Mouse (Mus musculus) neural tube, embryonic 15.5 days (tissue): ENCODE data around the gene Adgrg1. TPM values are rescaled to one million over a fixed set of nuclear protein-coding genes. Genes with fewer than 3 reads are reported as not detected.
A peak's percentile ranks its signal among the peaks of the same experiment; 100 is the strongest.

Source experiments
- ATAC-seq: fragments of 200-750 bp; cut with Nextera tagmentation; 2 replicates; pipeline ENCODE4 v1.8.0; 2017; ENCODE audit warnings: mild to moderate bottlenecking, moderate TSS enrichment, moderate library complexity; ENCODE audit not compliant: low FRiP score
- H3K27ac ChIP-seq: fragments of 300-500 bp; sonication (generic); replicated peaks from 2 replicates; pipeline ENCODE4 v1.5.1; 2015; ENCODE audit warnings: mild to moderate bottlenecking, inconsistent platforms
- H3K27me3 ChIP-seq: fragments of 300-500 bp; sonication (generic); replicated peaks from 2 replicates; pipeline ENCODE4 v1.6.1; 2015; ENCODE audit warnings: inconsistent platforms
- H3K36me3 ChIP-seq: fragments of 300-500 bp; sonication (generic); 2 replicates; pipeline ENCODE4 v1.6.1; 2015; ENCODE audit warnings: inconsistent platforms
- H3K4me1 ChIP-seq: fragments of 300-500 bp; sonication (generic); 2 replicates; pipeline ENCODE4 v1.6.1; 2015; ENCODE audit warnings: inconsistent platforms
- H3K4me2 ChIP-seq: fragments of 300-500 bp; sonication (generic); 2 replicates; pipeline ENCODE4 v1.6.1; 2015; ENCODE audit warnings: inconsistent platforms, mild to moderate bottlenecking, moderate library complexity
- H3K4me3 ChIP-seq: fragments of 300-500 bp; sonication (generic); replicated peaks from 2 replicates; pipeline ENCODE4 v1.5.1; 2015; ENCODE audit warnings: mild to moderate bottlenecking, inconsistent platforms
- H3K9ac ChIP-seq: fragments of 300-500 bp; sonication (generic); replicated peaks from 2 replicates; pipeline ENCODE4 v1.6.1; 2015; ENCODE audit warnings: mild to moderate bottlenecking, inconsistent platforms
- H3K9me3 ChIP-seq: fragments of 300-500 bp; sonication (generic); replicated peaks from 2 replicates; pipeline ENCODE4 v1.6.1; 2016; ENCODE audit warnings: inconsistent platforms
- WGBS: fragments of 180-500 bp; shearing (Covaris S2); methylation state at CpG from one replicate; pipeline ENCODE4 v1.1.7; 2015; ENCODE audit warnings: mixed read lengths; 5-methylcytosine and 5-hydroxymethylcytosine counted together
- polyA plus RNA-seq: library from polyadenylated mRNA; unstranded; fragments of >200 nt; fragmentation: Nextera tagmentation; extraction: Ambion mirVana; gene quantifications from 2 replicates; pipeline ENCODE4 v1.2.1, GENCODE M21; 2015

The Adgrg1 gene
- polyA plus RNA-seq, 1 experiment from 2014 or later = 80.9 TPM

GRCm38 (mm10) chr8:94998431-94998830 is 23.9 kb downstream of the Adgrg1 start:
- H3K9ac ChIP-seq = peak overlapping the region; percentile 53
- no peak for ATAC-seq
- peaks cover 5% of the 10 kb centered on the region for H3K36me3 ChIP-seq
- H3K4me2 ChIP-seq = peak overlapping the region; percentile 61
- whole genome bisulfite sequencing = 28% methylated on average over 2 of the region's 2 CpGs
- peaks cover 85% of the 10 kb centered on the region for H3K4me1 ChIP-seq
- H3K27ac ChIP-seq = peak overlapping the region; percentile 91
- peak overlapping the region; percentile 40 for H3K4me3 ChIP-seq
- no peaks in the 10 kb centered on the region for H3K27me3 ChIP-seq
- no peaks in the 10 kb centered on the region for H3K9me3 ChIP-seq

GRCm38 (mm10) chr8:94999004-94999403 is 24.5 kb downstream of the Adgrg1 start:
- Histone ChIP-seq H3K9me3 (no peaks in the 10 kb centered on the region), H3K27me3 (no peaks in the 10 kb centered on the region), H3K4me2 (peak overlapping the region; percentile 61), H3K4me1 (peaks cover 79% of the 10 kb centered on the region), H3K9ac (0 out of 2 replicates have a peak overlapping the region, but pooled peaks have one; percentile 18), H3K4me3 (peak overlapping the region; percentile 40), H3K36me3 (peaks cover 10% of the 10 kb centered on the region), H3K27ac (peak overlapping the region; percentile 91)
- 24% methylated on average over 6 of the region's 6 CpGs for WGBS
- ATAC-seq = no peak

- ATAC-seq = no peak
- Histone ChIP-seq H3K4me2 (peak overlapping the region; percentile 61), H3K9me3 (no peaks in the 10 kb centered on the region), H3K4me1 (peaks cover 69% of the 10 kb centered on the region), H3K9ac (peak overlapping the region; percentile 37), H3K27me3 (no peaks in the 10 kb centered on the region), H3K36me3 (peaks cover 20% of the 10 kb centered on the region), H3K4me3 (no peak overlapping the region; the same call in 1 of the 2 replicates), H3K27ac (peak overlapping the region; percentile 91)
- WGBS = 29% methylated on average over 6 of the region's 6 CpGs
These were observed 25.4 kb downstream of the Adgrg1 start for GRCm38 (mm10) chr8:94999956-95000355.

GRCm38 (mm10) chr8:95000684-95001083 is 26.1 kb downstream of the Adgrg1 start:
- Histone ChIP-seq H3K36me3 (peaks cover 27% of the 10 kb centered on the region), H3K4me2 (peak overlapping the region; percentile 61), H3K4me3 (0 out of 2 replicates have a peak overlapping the region, but pooled peaks have one; percentile 3), H3K9ac (no peak overlapping the region), H3K27ac (peak overlapping the region; percentile 91), H3K9me3 (no peaks in the 10 kb centered on the region), H3K4me1 (peaks cover 63% of the 10 kb centered on the region), H3K27me3 (no peaks in the 10 kb centered on the region)
- WGBS = 7% methylated on average over 5 of the region's 5 CpGs
- no peak for ATAC-seq

GRCm38 (mm10) chr8:95001165-95001564 is 26.6 kb downstream of the Adgrg1 start:
- Histone ChIP-seq H3K4me3 (no peak overlapping the region), H3K4me2 (no peak overlapping the region; the same call in none of the 2 replicates), H3K9ac (no peak overlapping the region), H3K27ac (peak overlapping the region; percentile 91), H3K9me3 (no peaks in the 10 kb centered on the region), H3K27me3 (no peaks in the 10 kb centered on the region), H3K36me3 (peaks cover 31% of the 10 kb centered on the region), H3K4me1 (peaks cover 58% of the 10 kb centered on the region)
- no peak for ATAC-seq
- WGBS = 62% methylated on average over 5 of the region's 5 CpGs

- WGBS = 8% methylated on average over 7 of the region's 7 CpGs
- Histone ChIP-seq H3K36me3 (peaks cover 34% of the 10 kb centered on the region), H3K27me3 (no peaks in the 10 kb centered on the region), H3K27ac (peak overlapping the region; percentile 91; the same call in 1 of the 2 replicates), H3K9ac (no peak overlapping the region), H3K4me3 (no peak overlapping the region), H3K9me3 (no peaks in the 10 kb centered on the region), H3K4me1 (peaks cover 54% of the 10 kb centered on the region), H3K4me2 (no peak overlapping the region; the same call in 1 of the 2 replicates)
- ATAC-seq = no peak
These were observed 27.1 kb downstream of the Adgrg1 start for GRCm38 (mm10) chr8:95001655-95002054.

- ATAC-seq = no peak
- H3K4me3 ChIP-seq = no peak overlapping the region
- no peak overlapping the region for H3K27ac ChIP-seq
- no peak overlapping the region for H3K9ac ChIP-seq
- H3K27me3 ChIP-seq = no peaks in the 10 kb centered on the region
- H3K36me3 ChIP-seq = peaks cover 40% of the 10 kb centered on the region
- no peak overlapping the region for H3K4me2 ChIP-seq
- 48% methylated on average over 8 of the region's 8 CpGs for WGBS
- peaks cover 49% of the 10 kb centered on the region for H3K4me1 ChIP-seq
- H3K9me3 ChIP-seq = no peaks in the 10 kb centered on the region
These were observed 27.6 kb downstream of the Adgrg1 start for GRCm38 (mm10) chr8:95002089-95002655.

GRCm38 (mm10) chr8:95012442-95012919 is 37.9 kb downstream of the Adgrg1 start:
- Histone ChIP-seq H3K4me3 (no peak overlapping the region), H3K4me2 (no peak overlapping the region), H3K27me3 (no peaks in the 10 kb centered on the region), H3K9ac (no peak overlapping the region), H3K4me1 (peaks cover 3% of the 10 kb centered on the region; the same call in 1 of the 2 replicates), H3K36me3 (peaks cover 73% of the 10 kb centered on the region), H3K9me3 (no peaks in the 10 kb centered on the region), H3K27ac (no peak overlapping the region)
- ATAC-seq = no peak
- 87% methylated on average over 15 of the region's 15 CpGs for WGBS

GRCm38 (mm10) chr8:95015866-95016265 is 41.3 kb downstream of the Adgrg1 start:
- Histone ChIP-seq H3K27me3 (no peaks in the 10 kb centered on the region), H3K4me2 (no peak overlapping the region), H3K9me3 (no peaks in the 10 kb centered on the region), H3K36me3 (peaks cover 39% of the 10 kb centered on the region), H3K9ac (no peak overlapping the region), H3K4me3 (no peak overlapping the region), H3K27ac (no peak overlapping the region), H3K4me1 (peaks cover 3% of the 10 kb centered on the region; the same call in 1 of the 2 replicates)
- ATAC-seq = no peak
- WGBS = 78% methylated on average over 4 of the region's 4 CpGs

- 57% methylated on average over 4 of the region's 4 CpGs for WGBS
- H3K4me2 ChIP-seq = no peak overlapping the region
- no peak overlapping the region for H3K4me3 ChIP-seq
- peak overlapping the region; percentile 45 for H3K27ac ChIP-seq
- peak; percentile 40; the same call in 1 of the 2 replicates for ATAC-seq
- peaks cover 32% of the 10 kb centered on the region for H3K36me3 ChIP-seq
- H3K9ac ChIP-seq = no peak overlapping the region
- H3K9me3 ChIP-seq = no peaks in the 10 kb centered on the region
- peaks cover 3% of the 10 kb centered on the region; the same call in 1 of the 2 replicates for H3K4me1 ChIP-seq
- no peaks in the 10 kb centered on the region for H3K27me3 ChIP-seq
These were observed 42.1 kb downstream of the Adgrg1 start for GRCm38 (mm10) chr8:95016684-95017083.

- ATAC-seq = no peak
- peaks cover 3% of the 10 kb centered on the region; the same call in 1 of the 2 replicates for H3K4me1 ChIP-seq
- no peaks in the 10 kb centered on the region for H3K9me3 ChIP-seq
- no peak within 1 kb of the TSS for H3K9ac ChIP-seq
- peak within 1 kb of the TSS; percentile 45 for H3K27ac ChIP-seq
- WGBS = 84% methylated on average over 11 of the region's 11 CpGs
- H3K36me3 ChIP-seq = peaks cover 24% of the 10 kb centered on the region
- H3K27me3 ChIP-seq = no peaks in the 10 kb centered on the region
- no peak within 1 kb of the TSS for H3K4me3 ChIP-seq
- H3K4me2 ChIP-seq = no peak within 1 kb of the TSS
These were observed 42.9 kb downstream of the Adgrg1 start, which contains the start of gene Adgrg3 for GRCm38 (mm10) chr8:95017451-95017850. Gene Adgrg3 (plus strand): TSS chr8:95017692.

- 81% methylated on average over 9 of the region's 9 CpGs for WGBS
- Histone ChIP-seq H3K4me2 (no peak overlapping the region), H3K9ac (no peak overlapping the region), H3K36me3 (peaks cover 18% of the 10 kb centered on the region), H3K4me1 (peaks cover 3% of the 10 kb centered on the region; the same call in 1 of the 2 replicates), H3K27me3 (no peaks in the 10 kb centered on the region), H3K27ac (no peak overlapping the region), H3K4me3 (no peak overlapping the region), H3K9me3 (no peaks in the 10 kb centered on the region)
- no peak for ATAC-seq
These were observed 43.6 kb downstream of the Adgrg1 start for GRCm38 (mm10) chr8:95017969-95018635.
